Mouse (Mus musculus) MEL (cell line): Measurements from ENCODE around the gene Fam19a5. TPM values are rescaled to one million over a fixed set of nuclear protein-coding genes. Genes with fewer than 3 reads are reported as not detected.

ENCODE experiments used
- DNase-seq: peaks from one replicate; pipeline ENCODE4 v3.0.0; 2011; ENCODE audit warnings: low read depth, low spot score
- H3K27ac ChIP-seq: 2 replicates; pipeline ENCODE4 v1.5.1; 2012; ENCODE audit warnings: low read depth, mild to moderate bottlenecking, control low read depth, low read length, moderate library complexity; ENCODE audit not compliant: control insufficient read depth
- H3K27me3 ChIP-seq, 2 experiments: fragments of 150-350 bp in 1 of 2; sonication (generic) in 1 of 2; 2 replicates each; pipeline ENCODE4 v1.6.1; 2012; ENCODE audit warnings: low read length in 2 of 2, mild to moderate bottlenecking in 2 of 2, improper control_type of control experiment in 1 of 2, moderate library complexity in 1 of 2; ENCODE audit not compliant: insufficient read depth in 2 of 2, control insufficient read depth in 1 of 2
- H3K36me3 ChIP-seq, 2 experiments: 2 replicates each; pipeline ENCODE4 v1.6.1; 2012 to 2014; ENCODE audit warnings: low read length in 2 of 2, improper control_type of control experiment in 1 of 2, inconsistent platforms in 1 of 2, mild to moderate bottlenecking in 1 of 2; ENCODE audit not compliant: insufficient read depth in 2 of 2, control insufficient read depth in 1 of 2
- H3K4me1 ChIP-seq, 2 experiments: fragments of 150-350 bp in 1 of 2; sonication (generic) in 1 of 2; 2 replicates each; pipeline ENCODE4 v1.6.1; 2012; ENCODE audit warnings: low read length in 2 of 2, improper control_type of control experiment in 1 of 2, mild to moderate bottlenecking in 1 of 2; ENCODE audit not compliant: insufficient read depth in 2 of 2, control insufficient read depth in 1 of 2
- H3K4me3 ChIP-seq, 2 experiments: fragments of 150-350 bp in 1 of 2; sonication (generic) in 1 of 2; 2 replicates each; pipeline ENCODE4 v1.5.1; 2012; ENCODE audit warnings: low read depth in 2 of 2, low read length in 2 of 2, mild to moderate bottlenecking in 2 of 2, moderate library complexity in 2 of 2, control low read depth in 1 of 2, improper control_type of control experiment in 1 of 2; ENCODE audit not compliant: control insufficient read depth in 1 of 2, insufficient read depth in 1 of 2
- H3K79me2 ChIP-seq: 2 replicates; pipeline ENCODE4 v1.6.1; 2012; ENCODE audit warnings: mild to moderate bottlenecking, low read length, moderate library complexity; ENCODE audit not compliant: control insufficient read depth, poor library complexity, insufficient read depth
- H3K9ac ChIP-seq: 2 replicates; pipeline ENCODE4 v1.6.1; 2012; ENCODE audit warnings: low read depth, mild to moderate bottlenecking, control low read depth, low read length, moderate library complexity; ENCODE audit not compliant: control insufficient read depth, poor library complexity, severe bottlenecking
- H3K9me3 ChIP-seq: fragments of 150-350 bp; sonication (generic); replicated peaks from 2 replicates; pipeline ENCODE4 v1.6.1; 2012; ENCODE audit warnings: mild to moderate bottlenecking, low read length, improper control_type of control experiment, moderate library complexity; ENCODE audit not compliant: insufficient read depth
- BHLHE40 ChIP-seq: IDR thresholded peaks from 2 replicates; pipeline ENCODE4 v1.6.1; 2012; ENCODE audit warnings: low read depth, mild to moderate bottlenecking, inconsistent platforms, low read length, improper control_type of control experiment, borderline replicate concordance
- CHD1 ChIP-seq: IDR thresholded peaks from 2 replicates; pipeline ENCODE4 v1.6.1; 2012; ENCODE audit warnings: low read depth, mild to moderate bottlenecking, inconsistent platforms, low read length, improper control_type of control experiment
- CTCF ChIP-seq, 3 experiments: IDR thresholded peaks in 2 of 3; conservative IDR thresholded peaks in 1 of 3; 2 replicates each; pipeline ENCODE4 v1.5.1; 2011 to 2012; ENCODE audit warnings: low read length in 3 of 3, low read depth in 2 of 3, mild to moderate bottlenecking in 2 of 3, improper control_type of control experiment in 1 of 3, inconsistent platforms in 1 of 3, mixed read lengths in 1 of 3, moderate library complexity in 1 of 3; ENCODE audit not compliant: control insufficient read depth in 1 of 3, insufficient read depth in 1 of 3, poor library complexity in 1 of 3, severe bottlenecking in 1 of 3
- E2F4 ChIP-seq: IDR thresholded peaks from 2 replicates; pipeline ENCODE4 v1.6.1; 2011; ENCODE audit warnings: low read depth, low read length, improper control_type of control experiment, borderline replicate concordance
- EP300 ChIP-seq, 2 experiments: IDR thresholded peaks; 2 replicates each; pipeline ENCODE4 v1.6.1; 2011; ENCODE audit warnings: improper control_type of control experiment in 2 of 2, low read length in 2 of 2, low read depth in 1 of 2, mild to moderate bottlenecking in 1 of 2
- HCFC1 ChIP-seq: IDR thresholded peaks from 2 replicates; pipeline ENCODE4 v1.6.1; 2012; ENCODE audit warnings: low read depth, mild to moderate bottlenecking, inconsistent platforms, low read length, improper control_type of control experiment, moderate library complexity
- JUND ChIP-seq: IDR thresholded peaks from 2 replicates; pipeline ENCODE4 v1.6.1; 2011; ENCODE audit warnings: low read depth, mild to moderate bottlenecking, improper control_type of control experiment, low read length
- MAFK ChIP-seq: IDR thresholded peaks from 2 replicates; pipeline ENCODE4 v1.6.1; 2011; ENCODE audit warnings: low read depth, mild to moderate bottlenecking, low read length, improper control_type of control experiment, borderline replicate concordance
- MAX ChIP-seq: IDR thresholded peaks from 2 replicates; pipeline ENCODE4 v1.6.1; 2011; ENCODE audit warnings: low read length, improper control_type of control experiment
- POLR2AphosphoS2 ChIP-seq: IDR thresholded peaks from 2 replicates; pipeline ENCODE4 v1.6.1; 2011; ENCODE audit warnings: low read length, improper control_type of control experiment
- RCOR1 ChIP-seq: IDR thresholded peaks from 2 replicates; pipeline ENCODE4 v1.6.1; 2012; ENCODE audit warnings: low read depth, mild to moderate bottlenecking, inconsistent platforms, low read length, improper control_type of control experiment
- TCF12 ChIP-seq: IDR thresholded peaks from 2 replicates; pipeline ENCODE4 v1.6.1; 2014; ENCODE audit warnings: low read depth, mild to moderate bottlenecking, inconsistent platforms, low read length, improper control_type of control experiment, moderate library complexity
- UBTF ChIP-seq: IDR thresholded peaks from 2 replicates; pipeline ENCODE4 v1.6.1; 2012; ENCODE audit warnings: low read depth, mild to moderate bottlenecking, inconsistent platforms, low read length, improper control_type of control experiment, moderate library complexity, borderline replicate concordance; ENCODE audit not compliant: insufficient read depth
- USF2 ChIP-seq, 2 experiments: IDR thresholded peaks; 2 replicates each; pipeline ENCODE4 v1.6.1; 2011 to 2012; ENCODE audit warnings: improper control_type of control experiment in 2 of 2, low read length in 2 of 2, borderline replicate concordance in 1 of 2, inconsistent platforms in 1 of 2, low read depth in 1 of 2, mild to moderate bottlenecking in 1 of 2; ENCODE audit not compliant: insufficient read depth in 1 of 2
- ZC3H11A ChIP-seq: IDR thresholded peaks from 2 replicates; pipeline ENCODE4 v1.6.1; 2012; ENCODE audit warnings: low read depth, mild to moderate bottlenecking, inconsistent platforms, low read length, improper control_type of control experiment
- polyA plus RNA-seq, 2 experiments: library from polyadenylated mRNA; stranded (reverse) in 1 of 2; unstranded in 1 of 2; fragments of >175 nt in 1 of 2; fragments of >200 nt in 1 of 2; gene quantifications; 2 replicates each; pipeline versions ENCODE4 v1.2.1 to v1.2.4; 2012; ENCODE audit warnings: low replicate concordance in 2 of 2, low read depth in 1 of 2; ENCODE audit not compliant: insufficient read length in 2 of 2, insufficient read depth in 1 of 2, missing spikeins in 1 of 2
- total RNA-seq: library from RNA; depleted of rRNA; stranded (reverse); fragments of 300-350 nt; gene quantifications from 2 replicates; pipeline ENCODE4 v1.2.3, GENCODE M21; 2012

Gene Fam19a5
- total and polyA plus RNA-seq, 3 experiments: not detected

DNA sequence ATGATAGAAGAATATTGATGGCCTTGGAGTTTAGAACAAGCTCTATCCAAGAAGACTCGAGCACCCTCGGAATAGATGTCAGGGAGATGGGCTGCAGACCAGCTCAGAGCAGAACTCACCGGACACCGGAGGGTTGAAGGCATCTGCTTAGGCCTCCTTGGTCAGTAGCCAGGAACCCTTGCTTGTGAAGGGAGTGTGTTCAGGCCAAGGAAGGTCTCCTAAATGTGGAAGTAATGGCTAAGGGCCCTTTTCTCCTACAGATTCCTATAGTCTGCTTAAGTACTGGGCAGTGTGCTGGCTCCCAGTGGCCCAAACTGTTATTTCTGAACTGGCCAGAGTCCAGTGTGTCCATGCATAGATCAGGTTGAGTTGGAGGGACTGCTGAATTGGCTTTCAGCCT, 53.7 kb downstream of the Fam19a5 start:
- no peaks in the 10 kb centered on the region for H3K27me3 ChIP-seq
- H3K9me3 ChIP-seq: no peaks in the 10 kb centered on the region
- H3K4me1 ChIP-seq: no peaks in the 10 kb centered on the region
- no peak overlapping the region for H3K27ac ChIP-seq
- no peak overlapping the region for H3K9ac ChIP-seq
- no peaks in the 10 kb centered on the region for H3K79me2 ChIP-seq
- no peak overlapping the region for H3K4me3 ChIP-seq
- no peaks in the 10 kb centered on the region for H3K36me3 ChIP-seq
- TF ChIP-seq MAFK: no peak
- TF ChIP-seq, all 39 proteins: peak for 0
- no peak for DNase-seq

DNA sequence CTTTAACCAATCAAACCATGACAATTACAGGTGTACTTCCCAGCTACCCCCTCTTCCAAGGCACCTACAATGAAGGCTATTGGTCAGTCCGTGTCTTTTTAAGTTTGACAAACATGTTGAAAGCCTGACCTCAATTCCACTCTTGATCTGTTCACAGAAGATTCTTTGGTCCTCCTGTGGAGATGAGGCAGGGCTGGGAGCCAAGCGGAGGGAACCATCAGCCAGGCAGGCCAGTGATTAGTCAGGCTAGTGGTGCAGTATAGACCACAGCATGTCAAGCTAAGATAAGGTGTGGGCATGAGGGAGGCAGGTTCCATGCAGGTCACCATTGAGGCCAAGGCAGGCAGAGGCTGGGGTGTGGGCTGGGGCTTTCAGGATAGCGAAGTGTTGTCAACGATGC, 54.5 kb downstream of the Fam19a5 start:
- H3K4me1 ChIP-seq: no peaks in the 10 kb centered on the region
- H3K27ac ChIP-seq: no peak overlapping the region
- H3K27me3 ChIP-seq: no peaks in the 10 kb centered on the region
- H3K79me2 ChIP-seq: no peaks in the 10 kb centered on the region
- H3K9ac ChIP-seq: no peak overlapping the region
- H3K4me3 ChIP-seq: no peak overlapping the region
- H3K36me3 ChIP-seq: no peaks in the 10 kb centered on the region
- DNase-seq: no peak
- H3K9me3 ChIP-seq: no peaks in the 10 kb centered on the region
- TF ChIP-seq CTCF (IDR thresholded peaks at IDR 0.05 in 2 of 3, conservative IDR thresholded peaks at IDR 0.05 in 1 of 3; ENCODE audit: control insufficient read depth in 1 of 3, insufficient read depth in 1 of 3, low read depth in 2 of 3, low read length in 3 of 3, poor library complexity in 1 of 3, severe bottlenecking in 1 of 3) (no peak), POLR2AphosphoS2 (no peak), USF2 (IDR thresholded peaks at IDR 0.05; ENCODE audit: borderline replicate concordance in 1 of 2, insufficient read depth in 1 of 2, low read depth in 1 of 2, low read length in 2 of 2) (no peak), UBTF (no peak), EP300 (IDR thresholded peaks at IDR 0.05; ENCODE audit: low read depth in 1 of 2, low read length in 2 of 2) (no peak), ZC3H11A (no peak), HCFC1 (no peak)

DNA sequence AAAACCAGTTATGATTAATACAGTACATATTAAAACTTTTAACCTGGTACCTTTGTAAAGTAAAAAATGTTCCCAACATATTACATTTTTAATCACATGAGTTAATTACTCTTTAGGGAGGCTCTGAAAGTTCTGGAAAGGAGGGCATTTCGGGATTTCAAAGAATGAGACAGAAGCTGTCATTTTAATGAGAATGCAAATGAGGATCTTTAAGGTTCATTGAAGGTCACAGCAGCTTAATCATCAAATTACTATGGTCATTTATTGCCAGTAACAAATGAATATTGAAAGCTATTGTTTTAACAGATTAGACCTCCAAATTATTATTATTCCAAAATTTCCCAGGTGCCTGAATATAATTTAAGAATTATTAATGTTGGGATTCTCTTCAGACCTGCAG, 59.2 kb downstream of the Fam19a5 start:
- Histone ChIP-seq H3K4me3 (no peak overlapping the region), H3K27ac (no peak overlapping the region), H3K36me3 (no peaks in the 10 kb centered on the region), H3K79me2 (no peaks in the 10 kb centered on the region), H3K9ac (no peak overlapping the region), H3K27me3 (no peaks in the 10 kb centered on the region), H3K9me3 (no peaks in the 10 kb centered on the region), H3K4me1 (no peaks in the 10 kb centered on the region)
- no peak for TF ChIP-seq MAX
- TF ChIP-seq MAFK: no peak
- TF ChIP-seq RCOR1: no peak
- TF ChIP-seq BHLHE40: no peak
- TF ChIP-seq CHD1: no peak
- no peak for TF ChIP-seq JUND
- TF ChIP-seq E2F4: no peak
- no peak for TF ChIP-seq TCF12
- TF ChIP-seq USF2 (IDR thresholded peaks at IDR 0.05; ENCODE audit: borderline replicate concordance in 1 of 2, insufficient read depth in 1 of 2, low read depth in 1 of 2, low read length in 2 of 2): no peak
- DNase-seq: no peak
